Mouse (Mus musculus) hindbrain, embryonic 10.5 days (tissue): ENCODE data around the gene Ubash3b. TPM values are rescaled to one million over a fixed set of nuclear protein-coding genes. Genes with fewer than 3 reads are reported as not detected.

Experiments
- DNase-seq: peaks from one replicate; pipeline ENCODE4 v3.0.0-alpha.2; 2017; ENCODE audit warnings: low spot score
- H3K27ac ChIP-seq: fragments of 300-500 bp; sonication (generic); 2 replicates; pipeline ENCODE4 v1.5.1; 2016; ENCODE audit warnings: mild to moderate bottlenecking, moderate library complexity
- H3K27me3 ChIP-seq: fragments of 300-500 bp; sonication (generic); 2 replicates; pipeline ENCODE4 v1.6.1; 2016; ENCODE audit warnings: mild to moderate bottlenecking; ENCODE audit not compliant: poor library complexity, insufficient read depth, severe bottlenecking
- H3K36me3 ChIP-seq: fragments of 300-500 bp; sonication (generic); 2 replicates; pipeline ENCODE4 v1.6.1; 2016; ENCODE audit warnings: mild to moderate bottlenecking, moderate library complexity
- H3K4me1 ChIP-seq: fragments of 300-500 bp; sonication (generic); replicated peaks from 2 replicates; pipeline ENCODE4 v1.6.1; 2016; ENCODE audit warnings: mild to moderate bottlenecking
- H3K4me3 ChIP-seq: fragments of 300-500 bp; sonication (generic); 2 replicates; pipeline ENCODE4 v1.5.1; 2016; ENCODE audit warnings: mild to moderate bottlenecking, moderate library complexity
- H3K9me3 ChIP-seq: fragments of 300-500 bp; sonication (generic); 2 replicates; pipeline ENCODE4 v1.6.1; 2016; ENCODE audit warnings: mild to moderate bottlenecking, moderate library complexity
- WGBS: fragments of 180-500 bp; shearing (Covaris S2); methylation state at CpG from one replicate; pipeline ENCODE4 v1.1.7; 2016; 5-methylcytosine and 5-hydroxymethylcytosine counted together
- polyA plus RNA-seq: library from polyadenylated mRNA; unstranded; fragments of >200 nt; fragmentation: Nextera tagmentation; extraction: Ambion mirVana; gene quantifications from 2 replicates; pipeline ENCODE4 v1.2.1, GENCODE M21; 2016

Ubash3b gene
- polyA plus RNA-seq, 1 experiment from 2014 or later: 8.5 TPM

DNA sequence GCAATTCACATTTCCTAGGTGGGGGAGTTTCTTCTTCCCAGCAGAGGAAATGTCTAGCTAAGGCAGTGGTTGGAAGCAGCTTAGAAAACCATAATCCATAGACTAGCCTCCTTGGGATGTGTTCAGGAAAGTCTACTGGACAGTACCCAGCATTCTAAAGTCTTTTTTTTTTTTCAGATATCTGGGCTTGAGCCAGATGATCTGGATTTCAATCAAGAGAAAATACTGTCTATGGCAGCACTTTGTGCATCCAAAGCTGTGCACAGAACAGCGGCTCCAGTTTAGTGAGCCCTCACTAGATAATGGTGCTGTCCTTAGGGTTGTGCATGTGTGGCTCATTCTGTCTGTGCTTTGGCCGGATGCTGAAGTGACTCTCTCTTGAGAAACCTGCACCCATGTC lies 2.3 kb downstream of the Ubash3b start:
- Histone ChIP-seq H3K4me1 (peaks cover 40% of the 10 kb centered on the region), H3K27me3 (peaks cover 49% of the 10 kb centered on the region), H3K9me3 (peaks cover 7% of the 10 kb centered on the region; the same call in 1 of the 2 replicates), H3K27ac (no peak overlapping the region), H3K4me3 (no peak overlapping the region), H3K36me3 (no peaks in the 10 kb centered on the region)
- DNase-seq: no peak
- 95% methylated on average over 2 of the region's 2 CpGs for WGBS

DNA sequence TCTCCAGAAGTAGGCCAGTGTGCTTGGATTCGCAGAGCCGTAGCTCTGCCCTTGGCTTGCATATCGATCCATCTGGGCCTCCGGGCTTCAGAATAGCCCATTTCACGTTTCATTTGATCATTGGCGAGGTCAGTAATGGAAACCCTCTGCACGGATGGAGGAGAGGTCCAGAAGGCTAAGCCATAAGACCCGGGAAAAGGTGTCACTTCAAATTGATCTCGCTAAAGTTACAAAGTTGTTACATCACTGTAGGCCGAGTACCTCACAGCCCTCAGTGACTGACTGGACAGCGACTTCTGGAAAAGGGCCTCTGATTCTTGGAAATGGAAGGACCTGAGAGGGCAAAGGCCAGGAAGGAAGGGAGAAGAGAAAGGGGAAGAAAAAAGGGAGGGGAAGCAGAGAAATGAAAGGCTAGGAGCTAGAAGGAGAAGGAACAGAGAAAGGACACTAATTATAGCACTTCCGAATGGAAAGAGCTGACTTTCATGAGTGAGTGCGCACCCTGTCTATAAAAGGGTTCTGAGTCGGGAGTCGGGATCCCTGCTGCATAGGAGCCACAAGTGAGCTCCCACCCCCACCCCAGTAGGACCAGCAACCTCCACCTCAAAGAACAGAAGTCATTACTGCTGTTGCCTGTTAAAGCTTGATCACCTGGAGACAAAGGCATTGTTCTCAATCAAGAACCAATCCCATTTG lies 3.5 kb downstream of the Ubash3b start:
- DNase-seq: no peak
- Histone ChIP-seq H3K4me3 (peak overlapping the region; percentile 81), H3K9me3 (0 out of 2 replicates have a peak, but pooled peaks cover 3% of the 10 kb centered on the region), H3K4me1 (peaks cover 43% of the 10 kb centered on the region), H3K27ac (peak overlapping the region; percentile 89), H3K36me3 (no peaks in the 10 kb centered on the region), H3K27me3 (peaks cover 52% of the 10 kb centered on the region)
- 19% methylated on average over 15 of the region's 15 CpGs for WGBS

DNA sequence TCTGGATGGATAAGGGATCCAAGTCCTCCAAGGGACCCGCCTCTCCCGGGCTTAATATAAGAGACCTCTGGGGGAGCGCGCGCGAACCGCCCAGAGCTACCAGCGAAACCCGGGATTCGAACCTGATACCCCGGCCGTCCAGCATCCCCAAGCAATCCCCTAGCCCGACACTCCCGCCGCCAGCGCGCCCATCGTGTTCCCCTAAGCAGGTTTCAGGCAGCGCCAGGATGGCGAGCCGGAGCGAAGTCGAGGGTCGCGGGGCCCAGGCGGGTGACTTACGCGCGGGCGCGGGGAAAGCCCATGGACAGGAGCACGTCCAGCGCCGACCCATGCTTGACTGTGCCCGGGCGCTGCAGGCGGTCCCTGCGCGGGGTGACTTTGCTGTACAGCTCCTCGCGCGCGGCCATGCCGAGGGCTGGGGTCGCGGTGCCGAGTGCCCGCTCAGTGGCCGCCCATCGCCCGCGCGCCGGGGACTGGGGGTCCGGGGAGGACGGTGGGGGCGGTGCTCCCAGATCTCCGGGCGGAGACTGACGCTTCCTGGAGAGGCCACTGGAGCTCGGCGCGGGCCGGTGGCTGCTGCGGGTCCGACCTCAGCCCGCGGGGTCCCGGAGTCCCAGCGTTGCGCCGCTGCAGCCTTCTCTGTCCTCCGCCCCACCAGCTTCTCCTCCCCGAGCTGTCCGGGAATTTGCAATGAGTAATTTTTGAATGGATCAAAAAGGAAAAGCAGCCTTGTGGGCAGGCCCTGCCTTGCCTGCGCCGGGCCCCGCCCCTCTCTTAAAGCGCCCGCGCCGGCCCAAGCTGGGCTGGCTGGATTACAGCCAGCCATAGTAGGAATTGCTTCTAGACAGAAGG lies 4.3 kb downstream of the Ubash3b start:
- Histone ChIP-seq H3K36me3 (no peaks in the 10 kb centered on the region), H3K9me3 (0 out of 2 replicates have a peak, but pooled peaks cover 3% of the 10 kb centered on the region), H3K4me1 (peaks cover 45% of the 10 kb centered on the region), H3K27me3 (peaks cover 52% of the 10 kb centered on the region), H3K27ac (peak overlapping the region; percentile 89), H3K4me3 (peak overlapping the region; percentile 81)
- DNase-seq: peak; percentile 79
- under 1% methylated on average over 82 of the region's 82 CpGs for WGBS

DNA sequence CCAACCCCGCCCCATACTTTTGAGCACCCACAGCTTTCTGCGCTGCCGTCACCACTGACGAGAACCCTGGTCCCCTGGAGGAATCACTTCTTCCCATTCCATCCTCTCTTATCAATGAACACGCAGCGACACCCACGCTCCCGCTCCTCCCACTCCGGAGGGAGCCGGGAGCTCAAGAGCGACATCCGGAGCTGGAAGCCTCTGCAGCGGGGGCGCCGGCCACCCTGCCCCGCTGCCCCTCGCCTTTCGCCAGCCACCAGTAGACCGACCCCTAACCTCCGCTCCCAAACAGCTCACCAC lies 4.8 kb downstream of the Ubash3b start:
- WGBS: 1% methylated on average over 20 of the region's 20 CpGs
- Histone ChIP-seq H3K27me3 (peaks cover 52% of the 10 kb centered on the region), H3K4me3 (peak overlapping the region; percentile 81), H3K4me1 (peaks cover 46% of the 10 kb centered on the region), H3K9me3 (0 out of 2 replicates have a peak, but pooled peaks cover 3% of the 10 kb centered on the region), H3K36me3 (no peaks in the 10 kb centered on the region), H3K27ac (peak overlapping the region; percentile 89)
- DNase-seq: no peak

DNA sequence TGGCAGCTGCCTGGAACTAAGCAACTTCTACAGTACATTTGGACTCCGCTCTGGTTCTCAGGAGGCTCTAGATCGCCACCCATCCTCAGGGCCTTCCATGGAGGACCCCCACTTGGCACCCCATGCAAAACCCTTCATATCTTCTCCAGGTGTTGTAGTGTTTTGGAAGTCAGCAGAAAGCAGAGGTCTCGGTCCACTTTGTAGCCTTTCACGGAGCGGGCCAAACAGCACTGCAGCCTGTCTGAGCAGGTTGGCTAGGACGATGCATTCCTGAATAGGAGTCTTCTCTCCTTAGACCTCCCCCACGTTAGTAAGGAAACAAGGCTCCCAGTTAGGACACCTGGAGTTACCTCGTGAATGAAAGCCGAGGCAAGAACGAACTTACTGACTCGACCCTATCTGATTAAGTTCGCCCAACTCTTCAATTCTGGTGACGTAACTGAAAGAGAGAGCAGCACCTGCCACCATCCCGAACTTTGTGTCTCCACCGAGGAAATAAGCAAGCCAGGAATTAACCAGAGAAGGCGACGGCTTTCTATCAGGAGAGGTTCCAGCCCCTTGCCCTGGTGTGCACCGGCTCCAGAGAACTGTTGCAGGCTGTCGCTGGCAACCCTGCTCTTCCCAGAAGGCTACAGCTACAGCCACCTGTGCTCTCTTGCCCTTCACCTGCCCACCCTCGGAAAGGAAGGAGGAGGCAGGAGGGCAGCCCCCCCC lies 5.3 kb downstream of the Ubash3b start:
- peak; percentile 23 for DNase-seq
- no peaks in the 10 kb centered on the region for H3K9me3 ChIP-seq
- H3K36me3 ChIP-seq: no peaks in the 10 kb centered on the region
- WGBS: 17% methylated on average over 20 of the region's 20 CpGs
- peaks cover 52% of the 10 kb centered on the region for H3K27me3 ChIP-seq
- peaks cover 49% of the 10 kb centered on the region for H3K4me1 ChIP-seq
- peak overlapping the region; percentile 89 for H3K27ac ChIP-seq
- peak overlapping the region; percentile 81 for H3K4me3 ChIP-seq

DNA sequence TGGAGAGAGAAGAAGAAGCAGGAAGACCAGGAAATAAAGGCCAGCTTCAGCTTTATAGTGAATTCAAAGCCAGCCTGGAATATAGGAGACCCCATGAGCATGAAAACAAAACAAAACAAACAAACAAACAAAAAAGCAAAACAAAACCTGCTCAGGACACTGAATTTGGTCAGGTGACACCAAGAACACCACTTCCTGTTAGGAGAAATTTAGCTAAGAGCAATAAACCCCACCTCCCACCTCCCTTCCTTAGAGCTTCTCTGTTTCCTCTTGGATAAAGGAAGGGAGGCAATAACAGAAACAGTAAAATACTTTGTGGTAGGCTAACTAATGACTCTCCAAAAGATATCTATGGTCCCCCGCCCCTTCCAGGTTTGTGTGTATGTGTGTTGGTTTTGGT lies 7.5 kb downstream of the Ubash3b start:
- Histone ChIP-seq H3K36me3 (no peaks in the 10 kb centered on the region), H3K9me3 (no peaks in the 10 kb centered on the region), H3K27ac (no peak overlapping the region), H3K27me3 (peaks cover 38% of the 10 kb centered on the region), H3K4me1 (peaks cover 49% of the 10 kb centered on the region), H3K4me3 (no peak overlapping the region)
- no peak for DNase-seq
- WGBS: 82% methylated on average over 1 of the region's 1 CpGs

DNA sequence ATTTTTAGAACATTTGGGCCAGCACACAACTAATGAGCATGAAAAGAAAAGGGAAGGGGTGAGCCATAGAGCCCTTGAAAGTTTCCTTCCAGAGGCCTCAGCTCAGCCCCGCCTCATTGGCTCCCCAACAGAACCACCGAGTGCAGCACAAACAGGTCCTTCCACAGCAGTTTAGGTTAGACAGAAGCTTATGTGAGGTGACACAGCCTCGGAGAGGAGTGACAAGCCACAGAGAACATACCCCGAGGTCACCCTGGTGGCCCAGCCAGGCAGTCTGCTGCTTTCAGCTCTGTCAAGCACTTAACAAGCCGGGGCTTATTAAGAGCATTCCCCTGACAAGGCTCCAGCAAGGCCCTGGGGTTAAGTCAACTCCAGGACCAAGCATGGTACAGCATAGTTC lies 8.4 kb downstream of the Ubash3b start:
- no peaks in the 10 kb centered on the region for H3K36me3 ChIP-seq
- DNase-seq: no peak
- peaks cover 29% of the 10 kb centered on the region for H3K27me3 ChIP-seq
- H3K4me1 ChIP-seq: peaks cover 46% of the 10 kb centered on the region
- H3K4me3 ChIP-seq: no peak overlapping the region
- 64% methylated on average over 5 of the region's 5 CpGs for WGBS
- H3K27ac ChIP-seq: no peak overlapping the region
- no peaks in the 10 kb centered on the region for H3K9me3 ChIP-seq

DNA sequence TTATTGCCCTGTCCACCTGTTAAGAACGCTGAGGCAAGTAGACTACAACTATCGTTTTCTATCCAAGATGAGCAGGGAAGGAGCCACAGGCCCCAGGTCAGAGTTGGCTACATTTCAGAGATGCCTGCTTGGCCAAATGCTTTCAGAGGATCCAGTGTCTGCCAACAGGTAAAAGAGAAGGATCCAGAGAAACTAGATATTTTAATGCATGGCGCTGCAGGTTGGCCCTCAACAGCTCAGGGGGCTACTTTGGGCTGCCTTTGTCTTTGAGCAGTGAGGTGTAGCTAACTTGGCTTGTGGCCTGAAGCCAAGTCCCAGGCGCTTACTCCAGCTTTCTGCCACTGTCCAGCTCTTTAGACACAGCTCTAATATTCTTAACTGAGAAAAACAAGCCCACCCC lies 10.0 kb downstream of the Ubash3b start:
- Histone ChIP-seq H3K9me3 (no peaks in the 10 kb centered on the region), H3K4me3 (no peak overlapping the region), H3K36me3 (no peaks in the 10 kb centered on the region), H3K4me1 (peaks cover 44% of the 10 kb centered on the region), H3K27me3 (peaks cover 22% of the 10 kb centered on the region), H3K27ac (no peak overlapping the region)
- DNase-seq: no peak
- 82% methylated on average over 4 of the region's 4 CpGs for WGBS

DNA sequence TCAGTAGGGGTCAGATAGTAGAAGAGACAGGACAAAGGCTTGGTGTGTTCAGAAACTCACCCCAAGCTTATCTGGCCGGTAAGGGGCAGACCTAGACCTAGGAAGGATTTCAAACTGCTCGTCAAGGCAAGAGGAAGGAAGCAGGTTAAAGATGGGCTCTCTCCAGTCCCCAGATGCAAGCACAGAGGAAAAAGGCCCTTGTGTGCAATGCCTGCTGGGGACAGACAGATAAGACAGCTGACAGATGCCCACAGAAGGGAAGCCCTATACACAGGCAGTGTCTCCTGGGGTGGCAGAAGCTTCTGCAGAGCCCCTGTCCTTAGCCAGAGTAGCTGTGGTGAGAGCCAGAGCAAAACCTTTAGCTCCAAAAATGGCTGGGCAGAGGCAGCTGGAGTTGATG lies 11.6 kb downstream of the Ubash3b start:
- 0 out of 2 replicates have a peak overlapping the region, but pooled peaks have one; percentile 25 for H3K27ac ChIP-seq
- DNase-seq: no peak
- H3K4me1 ChIP-seq: peaks cover 39% of the 10 kb centered on the region
- H3K36me3 ChIP-seq: no peaks in the 10 kb centered on the region
- H3K4me3 ChIP-seq: no peak overlapping the region
- WGBS: 74% methylated on average over 2 of the region's 2 CpGs
- no peaks in the 10 kb centered on the region for H3K9me3 ChIP-seq
- H3K27me3 ChIP-seq: peaks cover 6% of the 10 kb centered on the region

DNA sequence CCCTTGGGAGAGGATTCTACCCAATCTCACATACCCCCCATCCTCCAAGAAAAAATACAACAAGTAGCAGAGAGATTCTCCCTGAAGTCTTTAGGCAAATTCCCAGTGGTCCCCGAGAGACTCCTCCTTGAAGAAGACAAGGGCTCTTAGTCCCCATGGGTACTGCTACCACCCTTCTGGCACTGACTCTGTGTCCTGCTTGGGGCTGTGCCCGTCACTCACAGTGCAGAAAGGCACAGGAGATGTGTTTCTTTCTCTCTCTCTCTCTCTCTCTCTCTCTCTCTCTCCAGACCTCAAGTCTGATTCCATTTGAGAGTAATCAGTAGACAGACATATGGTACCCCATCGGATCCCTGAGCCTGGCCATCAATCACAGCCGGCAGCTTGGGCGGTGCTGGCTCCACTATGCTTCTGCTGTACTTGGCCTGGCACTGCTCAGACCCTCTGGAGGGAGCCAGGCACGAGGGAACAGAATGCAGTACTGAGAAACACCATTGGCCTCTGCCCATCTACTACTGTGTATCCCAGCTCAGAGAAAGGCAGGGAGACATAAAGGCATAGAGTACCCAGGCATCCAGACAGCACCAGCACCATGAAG lies 12.3 kb downstream of the Ubash3b start:
- DNase-seq: no peak
- Histone ChIP-seq H3K36me3 (no peaks in the 10 kb centered on the region), H3K27me3 (peaks cover 3% of the 10 kb centered on the region; the same call in 1 of the 2 replicates), H3K4me3 (no peak overlapping the region), H3K27ac (no peak overlapping the region), H3K4me1 (peaks cover 39% of the 10 kb centered on the region), H3K9me3 (no peaks in the 10 kb centered on the region)
- WGBS: 82% methylated on average over 6 of the region's 6 CpGs

DNA sequence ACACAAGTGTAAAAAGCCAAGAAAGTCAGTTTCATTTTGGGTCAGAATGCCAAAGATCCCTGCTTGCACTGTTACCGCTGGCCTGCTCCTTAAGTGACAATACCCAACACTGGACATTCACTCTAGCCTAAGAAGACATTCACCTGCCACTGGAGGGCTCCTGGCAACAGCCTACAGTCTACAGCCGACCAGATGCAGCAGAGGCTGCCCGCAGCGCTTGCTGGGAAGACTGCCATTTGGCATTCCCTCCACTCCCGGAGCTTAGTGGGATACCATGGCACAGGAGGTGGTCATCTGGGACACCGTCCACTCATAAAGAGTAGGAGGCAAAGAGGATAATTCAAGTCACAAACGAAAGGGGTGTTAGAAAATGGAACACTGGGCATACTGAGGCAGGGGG lies 12.9 kb downstream of the Ubash3b start:
- Histone ChIP-seq H3K9me3 (no peaks in the 10 kb centered on the region), H3K36me3 (no peaks in the 10 kb centered on the region), H3K4me1 (peaks cover 39% of the 10 kb centered on the region), H3K4me3 (no peak overlapping the region), H3K27ac (no peak overlapping the region), H3K27me3 (no peaks in the 10 kb centered on the region; the same call in 1 of the 2 replicates)
- WGBS: 85% methylated on average over 7 of the region's 7 CpGs
- no peak for DNase-seq

DNA sequence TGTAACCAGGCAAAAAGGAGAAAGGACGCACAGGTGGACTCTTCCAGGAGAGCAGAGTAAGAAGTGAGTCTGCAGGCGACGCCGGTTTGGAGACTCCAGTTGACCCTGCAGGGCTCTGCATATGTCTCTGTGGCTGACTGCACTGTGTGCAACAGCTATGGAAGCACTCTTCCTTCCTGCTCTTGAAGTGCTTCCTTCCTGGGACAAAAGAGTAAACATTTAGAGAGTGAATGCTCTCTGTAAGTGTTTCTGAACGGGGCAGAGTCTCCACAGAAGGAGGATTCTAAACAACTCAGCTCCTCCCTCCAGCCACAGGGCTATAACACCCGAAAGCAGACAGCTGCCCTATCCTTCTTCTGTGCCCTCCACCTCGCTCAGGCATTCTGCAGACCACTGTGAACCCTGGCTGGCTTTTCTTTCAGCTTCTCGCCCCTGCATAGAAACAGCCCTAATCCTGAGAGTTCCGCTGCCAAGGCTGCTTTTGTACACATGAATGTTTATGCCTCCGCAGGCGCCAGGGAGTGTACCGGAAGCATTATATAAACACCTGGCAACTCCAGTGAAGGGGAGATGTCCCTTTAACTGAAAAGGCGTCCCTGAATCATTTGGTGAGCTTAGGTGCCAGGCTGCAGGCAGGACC lies 14.2 kb downstream of the Ubash3b start:
- Histone ChIP-seq H3K36me3 (no peaks in the 10 kb centered on the region), H3K4me3 (no peak overlapping the region), H3K4me1 (peaks cover 33% of the 10 kb centered on the region), H3K9me3 (no peaks in the 10 kb centered on the region), H3K27me3 (no peaks in the 10 kb centered on the region), H3K27ac (no peak overlapping the region)
- DNase-seq: no peak
- 55% methylated on average over 13 of the region's 13 CpGs for WGBS
